Mouse (Mus musculus) lung, adult 2 months (tissue): ENCODE measurements at regions not wholly inside any gene's neighbourhood (a gene's known extent, or its start where the extent isn't known, plus 50 kb on each side); places are given as distances from the start of the nearest gene placed in this dataset.
"Not testable (repeated sequence)": the region's sequence is repeated elsewhere in the genome, so short reads cannot be mapped to it uniquely, and the experiment has no call there.

Experiments
- CTCF ChIP-seq: fragments of 200-500 bp; IDR thresholded peaks from 2 replicates; pipeline ENCODE4 v1.5.1; 2011; ENCODE audit warnings: mild to moderate bottlenecking, low read length, control low read depth; ENCODE audit not compliant: insufficient read depth
- POLR2A ChIP-seq: fragments of 200-500 bp; IDR thresholded peaks from 2 replicates; pipeline ENCODE4 v1.6.1; 2011; ENCODE audit warnings: low read depth, mild to moderate bottlenecking, control low read depth, low read length, borderline replicate concordance; ENCODE audit errors: extremely low read depth

DNA sequence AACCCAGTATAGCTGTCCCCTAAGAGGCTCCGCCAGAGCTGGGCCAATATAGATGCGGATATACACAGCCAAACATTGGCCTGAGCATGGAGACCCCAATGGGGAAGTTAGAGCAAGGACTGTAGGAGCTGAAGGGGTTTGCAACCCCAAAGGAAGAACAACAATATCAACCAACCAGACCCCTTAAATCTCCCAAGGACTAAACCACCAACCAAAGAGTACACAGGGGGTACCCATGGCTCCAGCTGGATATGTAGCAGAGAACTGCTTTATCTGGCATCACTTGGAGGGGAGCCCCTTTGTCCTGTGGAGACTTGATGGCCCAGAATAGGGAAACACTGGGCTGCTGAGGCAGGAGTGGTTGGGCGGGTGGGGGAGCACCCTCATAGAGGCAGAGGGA lies 127.3 kb downstream of the Akr1d1 start:
- TF ChIP-seq CTCF, POLR2A: not testable (repeated sequence)
